ENCODE assay signal across 8 mouse cellular contexts in genomic region chr8:78648918-78649317, GRCm38 (mm10).
DNase-seq lines count a peak whose midpoint lies in the region; TF ChIP-seq lines count a peak whose summit lies in the region.
"Had no signal": no experiment of that assay in that cellular context is flagged by ENCODE, and none has a peak within 500 bp of the region (broad histone marks: within the 10 kb centered on the region; RNA-seq: fewer than 3 reads in every experiment).

No protein-coding gene starts in this region.

- TF ChIP-seq CTCF in thymus, adult 2 months (IDR thresholded peaks at IDR 0.05; ENCODE audit: borderline replicate concordance, control insufficient read depth, extremely low read depth, insufficient read depth, low read length, poor library complexity), result no peak

- H3K27me3 ChIP-seq in thymus, adult 2 months (ENCODE audit: control insufficient read depth, insufficient read depth, low read length), result no peaks in the 10 kb centered on the region
- H3K27me3 ChIP-seq: heart, embryonic 15.5 days had no signal

- WGBS in thymus, adult 2 months, result 57% methylated on average over 7 of the region's 7 CpGs

- no peak overlapping the region for H3K27ac ChIP-seq in thymus, adult 2 months (ENCODE audit: control insufficient read depth, insufficient read depth, low read length)
- H3K27ac ChIP-seq: heart, embryonic 15.5 days had no signal

- no peaks in the 10 kb centered on the region for H3K36me3 ChIP-seq in thymus, adult 2 months (ENCODE audit: control insufficient read depth, insufficient read depth, low read length)
- H3K36me3 ChIP-seq: heart, embryonic 15.5 days had no signal

- no peak for TF ChIP-seq POLR2A in thymus, adult 2 months (IDR thresholded peaks at IDR 0.05; ENCODE audit: control insufficient read depth, extremely low read depth, insufficient read depth, low read length, poor library complexity)

- peak; percentile 60 for DNase-seq in thymus, adult 2 months
- DNase-seq in thymus, adult 18-20 months, result no peak
- peak; percentile 79 to 87 for DNase-seq in adrenal gland, postnatal 36 days
- peak; percentile 33 to 88 for DNase-seq in frontal cortex, adult 2 months (ENCODE audit: extremely low spot score in 1 of 2, low spot score in 1 of 2)
- peak; percentile 28 to 67 for DNase-seq in layer of hippocampus, adult 8-10 months (ENCODE audit: low spot score in 2 of 2)
- peak; percentile 81 for DNase-seq in lung, postnatal 25 days (ENCODE audit: low spot score)
- peak; percentile 41 to 73 for DNase-seq in spleen, postnatal 4 days (ENCODE audit: low spot score in 2 of 2)

- no peaks in the 10 kb centered on the region for H3K4me1 ChIP-seq in thymus, adult 2 months (replicated peaks; ENCODE audit: control insufficient read depth, insufficient read depth, low read length)

- no peak overlapping the region for H3K4me3 ChIP-seq in thymus, adult 2 months (ENCODE audit: control insufficient read depth, insufficient read depth, low read length)
- H3K4me3 ChIP-seq: heart, embryonic 15.5 days had no signal

Comparison
In these comparisons a context has a peak if more than half of its experiments do, and no peak if none do; other contexts are left out.
1. DNase-seq: peak in thymus, adult 2 months (single experiment), adrenal gland, postnatal 36 days (2 of 2), frontal cortex, adult 2 months (2 of 2), layer of hippocampus, adult 8-10 months (2 of 2), lung, postnatal 25 days (single experiment) and spleen, postnatal 4 days (2 of 2); none in thymus, adult 18-20 months (0 of 2).